Mouse (Mus musculus) forelimb bud, embryonic 11.5 days (tissue): ENCODE measurements at regions not wholly inside any gene's neighbourhood (a gene's known extent, or its start where the extent isn't known, plus 50 kb on each side); places are given as distances from the start of the nearest gene placed in this dataset.
"Not testable (repeated sequence)": the region's sequence is repeated elsewhere in the genome, so short reads cannot be mapped to it uniquely, and the experiment has no call there.

ENCODE experiments used
- DNase-seq: peaks from one replicate; pipeline ENCODE4 v3.0.0-alpha.2; 2012; ENCODE audit warnings: low read depth, low spot score

DNA sequence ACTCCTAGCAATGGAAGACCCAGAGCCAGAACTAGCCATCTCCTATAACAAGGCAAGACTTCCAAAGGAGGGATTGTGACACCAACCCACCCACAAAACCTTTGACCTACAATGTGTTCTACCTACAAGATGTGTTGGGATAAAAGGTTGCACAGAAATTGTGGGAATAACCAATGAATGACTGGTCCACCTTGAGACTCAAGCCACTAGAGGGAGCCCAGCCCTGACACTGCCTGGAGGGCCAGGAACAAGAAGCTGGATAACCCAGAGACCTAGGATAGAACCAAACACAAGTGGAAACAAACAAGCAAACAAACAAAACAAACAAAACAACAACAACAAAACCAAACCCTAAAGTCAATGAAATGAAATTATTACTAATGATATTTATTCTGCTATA lies 288.8 kb downstream of the Dchs2 start:
- no peak for DNase-seq

DNA sequence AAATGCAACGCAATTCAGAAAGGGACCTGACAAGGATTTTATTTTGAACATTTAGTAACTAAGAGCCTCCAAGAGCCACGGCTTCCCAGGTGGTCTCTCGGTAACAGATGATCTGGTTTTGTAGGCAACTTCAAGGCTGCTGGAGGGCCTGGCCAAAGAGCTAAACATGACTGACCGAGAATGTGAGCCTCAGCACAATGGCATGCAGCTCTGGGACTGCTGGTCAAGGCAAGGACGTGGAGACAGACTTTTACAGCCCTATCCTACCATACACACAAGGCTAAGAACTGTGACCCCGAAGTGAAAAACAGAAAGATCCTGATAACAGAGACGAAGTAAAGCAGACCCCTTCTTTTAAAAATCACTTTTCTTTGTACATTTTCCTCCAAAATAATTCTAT lies 296.5 kb downstream of the Dchs2 start:
- DNase-seq = no peak

DNA sequence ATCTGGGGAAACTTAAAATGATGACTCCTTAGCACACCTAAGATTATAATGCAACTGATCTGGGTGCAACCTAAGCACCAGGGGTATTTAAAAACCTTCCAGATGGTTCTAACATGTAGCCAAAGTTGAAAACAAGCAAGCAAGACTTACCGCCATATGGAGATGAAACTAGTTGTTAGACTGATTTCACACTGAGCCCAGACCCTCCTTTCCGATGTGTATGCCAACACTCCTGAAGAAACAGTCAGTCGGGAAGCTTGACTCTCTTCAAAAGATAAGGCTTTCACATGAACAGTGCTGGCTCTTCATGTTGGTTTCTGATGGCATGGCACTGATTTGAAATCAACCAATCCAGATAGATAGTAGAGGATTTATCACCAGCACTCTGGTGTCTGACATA lies 301.6 kb downstream of the Dchs2 start:
- DNase-seq = no peak

DNA sequence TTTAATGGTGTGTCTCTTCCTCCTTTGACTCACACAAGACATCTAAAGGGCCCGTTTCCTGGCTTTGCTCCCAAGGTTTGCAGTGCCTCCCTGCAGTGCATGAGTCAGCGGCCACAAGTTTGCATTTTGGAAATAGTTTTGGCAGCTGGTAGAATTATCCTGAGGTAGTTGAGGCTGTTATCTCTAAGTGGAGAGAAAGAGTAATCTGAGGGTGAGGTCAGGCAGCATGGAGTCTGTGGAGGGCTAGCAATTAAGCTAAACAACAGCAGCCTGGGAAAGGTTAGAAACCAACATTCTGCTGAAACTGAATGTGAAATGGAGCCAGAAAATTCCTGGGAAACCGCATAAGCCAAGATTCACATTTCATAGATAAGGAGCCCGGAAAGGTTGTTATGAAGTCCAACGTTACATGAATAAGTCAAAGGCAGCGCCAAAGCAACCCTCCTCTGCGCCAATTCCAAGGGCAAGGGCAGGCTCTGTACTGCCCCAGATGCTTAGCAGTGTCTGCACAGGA lies 318.5 kb downstream of the Dchs2 start:
- DNase-seq = no peak

DNA sequence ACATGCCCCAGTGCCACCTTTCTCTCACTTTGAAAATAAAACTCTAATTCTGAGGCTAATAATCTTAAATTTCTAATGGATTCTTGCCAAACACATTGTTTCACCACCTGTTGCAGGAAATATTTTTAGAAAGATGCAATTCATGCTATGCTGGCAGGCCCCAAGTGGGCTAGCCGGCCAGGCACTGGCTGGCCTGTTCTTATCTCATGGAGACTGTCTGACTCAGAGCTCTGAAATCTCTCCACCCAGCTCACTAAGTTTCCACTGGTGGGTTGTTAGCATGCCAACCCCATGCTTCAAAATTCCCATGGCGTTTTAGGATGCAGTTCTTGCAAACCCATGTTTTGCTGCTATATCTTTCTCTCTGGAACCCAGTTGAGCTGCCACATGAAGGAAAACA lies 315.5 kb upstream of the Sfrp2 start:
- DNase-seq = no peak

DNA sequence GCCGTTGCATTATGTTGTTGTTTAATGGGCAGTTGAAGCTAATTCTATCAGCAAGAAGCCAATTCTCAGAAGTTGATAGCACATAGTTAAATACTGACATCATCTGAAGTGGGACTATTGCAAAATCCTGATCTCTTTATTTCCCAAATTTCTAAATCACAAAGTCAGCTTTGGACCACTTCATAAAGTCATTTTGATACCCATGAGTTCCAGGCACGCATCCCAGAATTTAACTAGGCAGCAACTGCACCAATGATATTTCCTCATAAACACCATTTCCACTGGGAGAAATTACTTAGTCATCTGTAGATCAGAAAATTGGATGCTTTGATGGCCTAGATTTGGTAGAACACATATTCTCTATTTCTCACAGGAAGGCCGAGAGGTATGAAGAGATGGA lies 314.8 kb upstream of the Sfrp2 start:
- no peak for DNase-seq

DNA sequence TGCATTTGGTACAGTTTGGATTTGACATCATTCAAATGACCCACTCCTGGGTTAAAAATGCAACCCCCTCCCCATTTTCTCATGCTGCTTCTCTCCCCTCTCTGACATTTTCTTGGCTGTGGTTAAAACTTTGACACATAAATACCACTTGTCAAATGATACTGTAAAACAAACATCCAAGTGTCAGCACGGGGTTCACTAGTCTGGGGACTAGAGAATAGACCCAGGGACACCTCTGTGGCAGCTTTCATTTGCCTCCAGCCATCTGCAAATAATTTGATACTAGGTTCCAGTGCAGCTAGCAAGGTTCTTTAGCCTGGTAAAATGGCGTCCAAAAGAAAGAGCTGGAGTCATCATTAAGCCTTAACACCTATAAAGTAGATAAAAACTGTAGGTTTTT lies 312.7 kb upstream of the Sfrp2 start:
- no peak for DNase-seq

DNA sequence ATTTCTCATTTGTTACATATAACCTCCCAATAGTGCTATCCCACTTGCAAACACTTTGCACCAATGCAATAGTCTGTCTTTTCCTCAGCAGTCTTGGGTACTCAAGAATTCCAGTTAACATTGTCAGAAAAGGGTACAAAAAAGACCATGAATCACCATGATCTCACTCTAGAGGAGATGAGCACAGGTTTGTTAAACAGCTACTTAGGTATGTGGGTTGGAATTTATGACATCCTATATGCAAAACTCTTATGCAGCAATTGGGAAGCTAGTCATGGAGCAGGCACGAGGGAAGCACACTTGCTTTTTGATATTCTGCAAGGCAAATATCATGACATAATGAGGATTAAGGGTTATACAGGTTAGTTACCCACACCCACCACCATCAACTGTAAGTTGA lies 307.7 kb upstream of the Sfrp2 start:
- DNase-seq = no peak

DNA sequence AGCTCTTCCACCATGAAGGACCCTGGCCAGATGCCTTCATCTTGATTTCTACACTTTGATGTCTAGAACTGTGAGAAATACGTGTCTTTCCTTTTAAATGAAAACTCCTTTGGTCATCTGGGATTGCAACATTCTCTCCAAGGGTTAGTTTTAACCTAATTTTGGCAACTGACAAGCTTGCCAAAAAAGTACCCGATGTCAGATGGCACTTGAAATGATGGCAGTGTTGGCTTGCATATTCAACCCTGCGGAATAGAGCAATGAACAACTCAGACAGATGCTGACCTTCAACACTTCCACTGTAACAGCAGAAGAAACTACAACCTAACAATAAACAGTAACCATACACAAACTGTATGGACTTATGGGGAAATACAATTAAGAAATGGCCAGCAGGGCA lies 286.9 kb upstream of the Sfrp2 start:
- no peak for DNase-seq

DNA sequence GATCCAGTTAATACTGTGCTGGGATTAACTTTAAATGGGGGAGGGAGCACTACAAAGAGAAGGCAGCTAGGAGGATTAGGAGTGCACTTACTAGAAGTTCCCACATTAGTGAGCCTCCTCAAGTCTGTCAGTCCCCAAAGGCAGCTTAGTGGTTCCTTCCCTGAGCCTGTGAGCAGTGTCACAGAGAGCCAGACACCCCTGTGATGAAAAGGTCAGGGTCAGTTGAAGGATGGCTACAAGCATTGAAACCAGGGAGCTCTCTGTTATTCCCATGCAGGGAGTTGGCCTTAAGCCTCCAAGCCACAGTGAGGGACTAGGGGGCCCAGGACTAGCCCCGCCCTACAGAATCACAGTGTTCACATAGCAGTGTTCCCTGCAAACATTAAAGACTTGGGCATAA lies 285.9 kb upstream of the Sfrp2 start:
- DNase-seq = no peak

DNA sequence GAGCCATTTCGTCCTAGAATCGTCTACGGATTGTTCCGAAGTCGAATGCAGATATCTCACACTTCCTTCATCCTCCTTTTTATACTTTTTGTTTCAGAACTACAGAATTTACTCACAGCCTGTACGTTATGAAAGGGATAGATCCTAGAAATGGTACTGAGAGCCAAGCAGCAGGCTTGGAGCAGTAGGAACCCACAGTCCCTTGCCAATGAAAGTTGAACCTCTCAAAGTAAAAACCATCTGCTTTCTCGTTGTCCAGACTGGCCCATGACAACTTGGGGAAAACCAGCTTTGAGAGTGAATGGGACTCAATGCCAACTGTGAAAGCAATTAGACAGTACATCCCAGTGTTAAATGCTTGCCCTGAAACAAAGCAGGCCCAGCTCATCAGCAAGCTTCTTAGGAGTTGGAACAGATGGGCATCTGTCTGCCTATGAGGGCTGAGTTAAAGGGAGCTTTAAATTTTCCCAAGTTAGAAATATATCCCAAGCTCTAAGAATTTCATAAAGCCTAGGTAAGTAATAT lies 279.9 kb upstream of the Sfrp2 start:
- no peak for DNase-seq

DNA sequence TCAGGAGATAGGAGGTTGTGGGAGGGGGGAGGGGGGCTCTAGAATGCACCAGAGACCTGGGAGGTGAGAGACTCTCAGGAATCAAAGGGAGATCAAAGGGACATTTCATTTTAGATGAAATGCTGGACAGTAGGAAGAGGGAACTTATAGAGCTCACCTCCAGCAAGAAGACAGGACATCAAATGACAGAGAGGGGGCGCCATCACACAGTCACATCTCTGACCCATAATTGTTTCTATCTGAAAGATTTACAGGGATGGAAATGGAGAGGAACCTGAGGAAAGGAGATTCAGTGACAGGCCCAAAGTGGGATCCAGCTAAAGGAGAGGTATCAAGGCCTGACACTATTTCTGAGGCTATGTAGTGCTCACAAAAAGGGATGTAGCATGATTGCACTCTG lies 270.5 kb upstream of the Sfrp2 start:
- DNase-seq = no peak

DNA sequence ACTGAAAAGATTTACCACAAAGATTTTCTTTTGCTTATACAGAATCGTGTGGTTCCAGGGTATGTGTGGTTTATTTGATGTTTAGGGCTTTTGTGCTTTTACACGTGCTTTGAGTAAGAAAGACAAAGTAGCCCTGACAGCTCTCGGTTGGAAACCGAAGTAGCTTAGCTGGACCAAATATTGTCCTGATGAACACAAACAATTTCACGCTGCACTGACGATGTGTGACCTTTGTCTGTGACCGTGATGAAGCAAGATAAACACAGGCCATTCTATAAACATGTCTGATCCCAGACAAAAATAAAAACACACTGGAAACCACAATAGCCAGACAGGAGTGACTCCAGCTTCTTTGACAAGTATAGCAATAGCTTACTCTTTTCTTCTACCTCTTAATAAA lies 262.2 kb upstream of the Sfrp2 start:
- DNase-seq = no peak

DNA sequence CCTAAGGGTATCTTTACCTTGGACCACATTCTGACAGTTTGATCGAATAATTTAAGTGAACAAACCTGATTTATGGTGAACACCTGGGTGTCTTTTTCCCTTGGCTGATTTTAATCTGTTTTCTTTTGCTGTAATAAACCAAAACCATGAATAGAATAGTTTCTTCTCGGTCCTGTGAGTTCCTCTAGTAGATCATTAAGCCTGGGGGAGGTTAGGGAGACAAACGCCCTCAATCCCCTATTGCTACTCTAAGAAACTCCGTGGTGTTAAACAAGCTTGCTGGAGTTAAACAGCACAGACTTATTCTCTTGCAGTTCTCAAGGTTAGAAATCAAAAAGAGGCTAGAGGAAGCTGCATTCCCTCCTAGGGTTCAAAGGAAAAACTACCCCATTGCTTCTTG lies 249.5 kb upstream of the Sfrp2 start:
- no peak for DNase-seq

DNA sequence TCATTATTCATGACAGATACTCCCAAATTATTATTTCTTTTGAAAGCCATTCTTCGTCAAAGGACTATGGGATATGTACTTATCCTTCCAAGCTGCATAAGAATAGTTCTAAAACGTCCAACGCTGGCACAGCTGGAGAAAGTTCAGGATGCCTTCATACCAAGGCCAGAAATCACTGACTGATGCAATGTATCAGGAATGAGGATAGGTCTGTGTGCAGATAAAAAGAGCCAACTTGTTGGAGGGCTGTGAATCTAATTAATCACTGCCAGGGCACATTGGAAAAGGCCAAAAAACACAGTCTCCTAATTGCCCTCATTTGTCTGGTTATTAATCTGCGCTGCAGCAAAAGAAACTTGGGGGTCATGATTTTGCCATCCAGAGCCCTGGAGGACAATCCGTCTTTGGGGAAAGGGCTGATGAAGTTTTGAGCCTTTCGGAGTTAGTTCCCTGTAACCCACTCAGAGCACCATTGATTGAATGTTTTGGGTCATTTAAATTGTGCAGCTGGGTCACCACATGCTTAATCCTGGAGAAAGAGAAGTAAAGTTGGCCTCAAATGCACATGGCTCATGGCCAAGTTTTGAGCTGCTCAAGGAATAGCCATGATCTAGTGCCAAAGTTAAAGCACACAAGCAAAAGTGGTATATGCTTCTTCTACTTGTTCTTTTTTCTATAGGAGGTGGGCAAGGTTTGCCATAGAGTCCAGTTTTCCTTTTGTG lies 248.0 kb upstream of the Sfrp2 start:
- no peak for DNase-seq

DNA sequence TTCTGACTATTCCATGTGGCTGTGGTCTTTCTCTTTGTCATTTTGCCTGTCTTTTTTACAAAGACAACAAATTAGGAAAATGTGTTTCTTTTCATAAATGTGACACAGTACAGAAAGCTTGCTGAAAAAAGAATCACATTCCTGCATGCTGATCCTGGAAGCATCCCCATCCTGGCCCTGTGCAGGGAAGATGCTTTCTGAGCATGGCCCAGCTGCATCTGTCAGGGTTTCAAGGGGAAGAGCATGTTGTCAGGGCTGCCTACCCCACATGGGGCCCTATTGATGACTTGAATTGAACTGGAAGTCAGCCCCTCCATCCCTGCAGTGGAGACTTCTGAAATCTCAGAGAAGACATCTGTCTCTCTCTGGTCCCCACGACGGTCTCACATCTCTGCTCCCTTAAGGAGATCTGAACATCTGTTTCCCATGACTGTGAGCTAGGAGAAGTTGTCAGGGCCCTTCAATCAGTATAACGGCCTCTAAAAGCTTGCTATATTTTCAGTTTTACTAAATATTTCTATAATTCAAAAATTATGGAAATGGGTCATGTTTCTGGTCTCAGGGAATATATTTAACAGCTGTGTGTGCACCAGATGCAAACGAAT lies 235.8 kb upstream of the Sfrp2 start:
- DNase-seq = no peak

DNA sequence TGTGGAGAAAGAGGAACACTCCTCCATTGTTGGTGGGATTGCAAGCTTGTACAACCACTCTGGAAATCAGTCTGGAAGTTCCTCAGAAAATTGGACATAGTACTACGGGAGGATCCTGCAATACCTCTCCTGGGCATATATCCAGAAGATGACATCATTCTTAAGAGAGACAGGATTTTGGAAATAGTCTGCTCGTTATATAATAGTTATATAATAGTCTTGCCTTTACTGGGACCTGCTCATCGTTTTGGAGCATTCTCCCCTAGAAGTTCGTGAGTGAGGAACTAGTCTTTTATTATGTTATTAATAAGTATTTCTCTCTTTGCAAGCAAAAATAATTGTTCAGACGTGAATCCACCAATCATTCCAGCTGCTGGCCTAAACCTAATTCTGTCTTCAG lies 229.5 kb upstream of the Sfrp2 start:
- not testable (repeated sequence) for DNase-seq

DNA sequence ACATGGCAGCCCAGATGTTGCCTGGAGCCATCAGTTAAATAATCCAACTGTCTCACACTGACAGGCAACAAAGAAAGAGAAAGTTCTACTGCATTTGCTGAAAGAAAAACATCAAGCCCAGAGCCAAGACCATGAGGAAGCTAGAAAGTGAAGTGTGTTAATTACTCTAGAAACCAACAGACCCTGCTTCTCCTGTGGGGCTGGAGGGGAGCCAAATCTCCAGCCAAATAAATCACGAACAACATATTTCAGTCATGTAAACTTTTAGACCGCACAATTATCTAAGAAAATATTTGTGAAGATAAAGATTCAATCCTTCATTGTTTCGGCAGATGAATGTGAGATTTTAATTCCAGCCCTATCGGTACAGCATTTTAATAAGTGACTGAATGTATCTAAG lies 228.9 kb upstream of the Sfrp2 start:
- DNase-seq = no peak

DNA sequence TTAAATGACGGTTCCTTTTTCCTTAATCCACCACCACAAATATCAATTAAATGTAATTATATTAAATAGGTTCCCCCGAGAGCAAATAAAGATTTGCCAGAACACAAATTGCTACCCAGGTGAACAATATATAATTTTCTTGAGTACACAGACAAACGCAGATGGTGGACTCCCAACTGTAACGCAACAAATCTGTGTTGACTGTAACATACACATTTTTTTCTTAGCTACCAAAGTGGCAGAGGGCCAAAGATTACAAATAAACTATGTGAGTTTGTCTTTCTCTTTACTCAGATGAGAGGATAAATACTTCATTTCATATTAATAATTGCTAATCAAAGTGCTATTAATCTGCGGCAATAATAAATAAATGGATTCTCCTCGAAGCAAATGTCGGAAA lies 228.4 kb upstream of the Sfrp2 start:
- no peak for DNase-seq

DNA sequence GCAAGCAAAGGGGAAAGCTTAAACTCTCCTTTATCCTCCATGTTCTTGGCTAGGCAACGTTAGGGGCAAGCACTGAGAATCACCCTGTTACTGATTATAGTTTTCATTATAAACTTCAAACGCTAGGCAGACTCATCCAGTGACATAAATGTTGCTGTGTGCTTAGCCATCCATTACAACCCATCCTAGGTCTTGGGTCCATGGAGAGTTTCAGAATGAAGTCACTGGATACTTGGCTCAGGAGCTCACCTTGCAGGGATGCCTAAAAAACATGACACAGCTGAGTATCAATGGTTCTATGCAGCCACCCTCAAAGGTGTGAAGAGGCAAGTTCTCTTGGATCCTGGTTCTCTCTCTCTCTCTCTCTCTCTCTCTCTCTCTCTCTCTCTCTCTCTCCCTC lies 227.2 kb upstream of the Sfrp2 start:
- DNase-seq = no peak

DNA sequence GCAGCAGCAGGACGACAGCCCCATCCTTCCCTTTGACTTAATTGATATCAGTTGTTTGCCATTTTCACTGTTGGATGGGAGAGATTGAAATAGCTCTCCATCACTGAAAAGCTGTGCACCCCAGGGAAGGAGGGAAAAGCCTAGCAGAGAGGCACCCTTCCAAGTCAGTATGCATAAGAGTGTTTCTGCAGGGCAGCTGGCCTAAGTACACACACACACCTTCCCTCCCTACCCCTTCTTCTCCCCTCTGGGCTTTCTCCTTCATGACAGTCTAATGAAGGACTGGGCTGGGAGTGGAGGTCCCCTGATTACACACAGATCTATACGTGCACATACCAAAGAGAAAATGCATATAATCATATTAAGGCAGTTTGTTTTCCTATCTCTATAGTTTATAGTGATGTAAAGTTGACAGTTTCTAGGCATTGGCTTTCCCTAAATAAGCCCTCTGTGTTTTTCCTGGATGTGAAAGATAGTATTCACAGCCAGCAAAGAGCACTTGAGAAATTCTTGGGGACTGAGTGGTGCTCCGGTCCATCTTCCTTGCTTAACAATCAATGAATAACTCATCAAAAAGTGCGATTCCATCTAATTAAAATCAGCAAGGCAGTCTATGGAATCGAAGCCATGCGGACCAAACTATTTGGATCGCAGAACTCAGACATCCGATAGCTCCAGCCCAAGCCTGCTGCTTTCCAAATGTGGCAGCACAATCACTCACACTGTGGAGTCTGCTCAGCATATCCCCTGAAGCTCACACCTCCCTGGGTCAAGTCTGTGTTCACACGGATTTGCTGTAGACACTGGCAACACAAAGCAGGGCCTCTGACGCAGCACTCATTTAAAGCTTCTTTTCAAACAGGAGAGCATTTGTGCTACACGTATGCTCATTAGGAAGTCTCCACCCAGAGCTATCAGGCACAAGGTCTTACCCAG lies 224.9 kb upstream of the Sfrp2 start:
- no peak for DNase-seq

DNA sequence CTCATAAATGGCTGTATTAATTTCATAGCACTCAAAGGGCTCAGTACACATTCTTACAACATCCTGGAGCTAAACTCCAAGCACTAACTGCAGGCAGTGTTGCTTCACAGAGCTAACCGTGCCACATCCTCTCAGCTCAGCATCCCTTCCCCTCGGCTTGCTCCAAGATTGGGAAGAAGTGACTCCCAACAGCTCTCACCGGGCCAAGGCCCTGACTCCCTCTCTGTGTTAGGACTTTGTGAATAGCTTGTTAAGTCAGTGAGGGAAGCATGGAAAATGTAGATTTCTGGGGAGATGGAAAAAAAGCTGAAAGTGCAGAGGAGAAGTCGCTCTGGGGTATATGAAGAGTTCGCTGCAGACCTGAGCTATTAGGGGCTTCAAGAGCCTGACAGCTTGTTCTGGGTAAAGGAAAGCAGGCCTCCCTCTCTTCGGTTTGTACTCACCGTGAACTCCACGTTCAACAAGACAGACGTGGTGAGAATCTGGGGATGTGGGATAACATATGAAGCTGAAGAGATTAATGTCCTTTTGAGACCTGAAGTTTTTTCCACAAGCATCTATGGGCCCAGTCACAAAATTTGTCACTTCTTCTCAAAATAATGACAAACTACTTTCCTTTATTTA lies 213.5 kb upstream of the Sfrp2 start:
- DNase-seq = no peak
